Mouse (Mus musculus) brain, embryonic 14.5 days (tissue): Measurements from ENCODE around the gene Pcdh15. TPM values are rescaled to one million over a fixed set of nuclear protein-coding genes. Genes with fewer than 3 reads are reported as not detected.

Source experiments
- DNase-seq: peaks from one replicate; pipeline ENCODE4 v3.0.0-alpha.2; 2011; ENCODE audit warnings: low read depth
- CTCF ChIP-seq: fragments of 200-500 bp; IDR thresholded peaks from 2 replicates; pipeline ENCODE4 v1.5.1; 2012; ENCODE audit warnings: inconsistent platforms, mild to moderate bottlenecking, moderate library complexity, borderline replicate concordance; ENCODE audit not compliant: insufficient read depth, insufficient read length; ENCODE audit errors: extremely low read depth
- POLR2A ChIP-seq: fragments of 200-500 bp; IDR thresholded peaks from 2 replicates; pipeline ENCODE4 v1.6.1; 2012; ENCODE audit warnings: mild to moderate bottlenecking, inconsistent platforms, borderline replicate concordance; ENCODE audit not compliant: poor library complexity, insufficient read depth, insufficient read length, severe bottlenecking; ENCODE audit errors: extremely low read depth
- polyA plus RNA-seq: library from polyadenylated mRNA; depleted of rRNA; stranded (reverse); fragments of >200 nt; gene quantifications from 2 replicates; pipeline ENCODE4 v1.2.3, GENCODE M21; 2012

The Pcdh15 gene
- polyA plus RNA-seq, 1 experiment, result 10.1 TPM

GRCm38 (mm10) chr10:74512315-74512714 is 1413.2 kb downstream of the Pcdh15 start:
- TF ChIP-seq CTCF (no peak), POLR2A (no peak)
- DNase-seq, result peak; percentile 13

GRCm38 (mm10) chr10:74513743-74514142 is 1414.6 kb downstream of the Pcdh15 start:
- no peak for DNase-seq
- TF ChIP-seq CTCF (no peak), POLR2A (no peak)

GRCm38 (mm10) chr10:74538371-74538770 is 1439.2 kb downstream of the Pcdh15 start:
- TF ChIP-seq CTCF, result no peak
- no peak for DNase-seq

GRCm38 (mm10) chr10:74555326-74555725 is 1456.2 kb downstream of the Pcdh15 start:
- TF ChIP-seq POLR2A, result no peak
- no peak for TF ChIP-seq CTCF
- DNase-seq, result no peak

GRCm38 (mm10) chr10:74569603-74570002 is 1470.5 kb downstream of the Pcdh15 start:
- TF ChIP-seq CTCF (no peak), POLR2A (no peak)
- DNase-seq, result peak; percentile 25

GRCm38 (mm10) chr10:74579924-74580323 is 1480.8 kb downstream of the Pcdh15 start:
- TF ChIP-seq POLR2A (no peak), CTCF (no peak)
- no peak for DNase-seq

- peak; percentile 20 for DNase-seq
These were observed 1492.7 kb downstream of the Pcdh15 start for GRCm38 (mm10) chr10:74591799-74592198.

GRCm38 (mm10) chr10:74607683-74608082 is 1508.5 kb downstream of the Pcdh15 start:
- TF ChIP-seq POLR2A (no peak), CTCF (no peak)
- DNase-seq, result peak; percentile 51

More at GRCm38 (mm10) chr10:74591799-74592198, 1492.7 kb downstream of the Pcdh15 start:
- TF ChIP-seq POLR2A (no peak), CTCF (no peak)

GRCm38 (mm10) chr10:74621837-74622236 is 1522.7 kb downstream of the Pcdh15 start:
- peak; percentile 69 for DNase-seq
- TF ChIP-seq POLR2A (no peak), CTCF (no peak)

- DNase-seq, result no peak
- no peak for TF ChIP-seq POLR2A
- no peak for TF ChIP-seq CTCF
These were observed 1526.6 kb downstream of the Pcdh15 start for GRCm38 (mm10) chr10:74625715-74626114.

GRCm38 (mm10) chr10:74626596-74626995 is 1527.5 kb downstream of the Pcdh15 start:
- TF ChIP-seq CTCF, result no peak
- no peak for TF ChIP-seq POLR2A

GRCm38 (mm10) chr10:74631314-74631713 is 1532.2 kb downstream of the Pcdh15 start:
- TF ChIP-seq CTCF (no peak), POLR2A (no peak)
- no peak for DNase-seq

More at GRCm38 (mm10) chr10:74626596-74626995, 1527.5 kb downstream of the Pcdh15 start:
- peak; percentile 22 for DNase-seq
